Mouse (Mus musculus) forebrain, embryonic 14.5 days (tissue): Measurements from ENCODE around the gene Arhgef9. TPM values are rescaled to one million over a fixed set of nuclear protein-coding genes. Genes with fewer than 3 reads are reported as not detected.

Source experiments
- ATAC-seq: fragments of 200-750 bp; cut with Nextera tagmentation; 2 replicates; pipeline ENCODE4 v1.8.0; 2017; ENCODE audit warnings: mild to moderate bottlenecking, moderate library complexity
- DNase-seq: peaks from one replicate; pipeline ENCODE4 v3.0.0-alpha.2; 2015; ENCODE audit warnings: low spot score
- H3K27ac ChIP-seq: fragments of 300-500 bp; sonication (generic); 2 replicates; pipeline ENCODE4 v1.5.1; 2014; ENCODE audit warnings: low read depth, mild to moderate bottlenecking, control low read depth, low read length, moderate library complexity
- H3K27me3 ChIP-seq: fragments of 300-500 bp; sonication (generic); replicated peaks from 2 replicates; pipeline ENCODE4 v1.6.1; 2014; ENCODE audit warnings: low read length, control low read depth, mixed read lengths; ENCODE audit not compliant: control insufficient read depth, insufficient read depth
- H3K36me3 ChIP-seq: fragments of 300-500 bp; sonication (generic); 2 replicates; pipeline ENCODE4 v1.6.1; 2014; ENCODE audit warnings: low read length, control low read depth; ENCODE audit not compliant: control insufficient read depth, insufficient read depth
- H3K4me1 ChIP-seq: fragments of 300-500 bp; sonication (generic); 2 replicates; pipeline ENCODE4 v1.6.1; 2014; ENCODE audit warnings: antibody characterized with exemption, low read length, control low read depth; ENCODE audit not compliant: control insufficient read depth, insufficient read depth
- H3K4me2 ChIP-seq: fragments of 300-500 bp; sonication (generic); 2 replicates; pipeline ENCODE4 v1.6.1; 2014; ENCODE audit warnings: mild to moderate bottlenecking, control low read depth, low read length
- H3K4me3 ChIP-seq: fragments of 300-500 bp; sonication (generic); 2 replicates; pipeline ENCODE4 v1.5.1; 2014; ENCODE audit warnings: low read depth, low read length, control low read depth
- H3K9ac ChIP-seq: fragments of 300-500 bp; sonication (generic); 2 replicates; pipeline ENCODE4 v1.6.1; 2014; ENCODE audit warnings: mild to moderate bottlenecking, low read length, control low read depth, moderate library complexity
- H3K9me3 ChIP-seq: fragments of 300-500 bp; sonication (generic); replicated peaks from 2 replicates; pipeline ENCODE4 v1.6.1; 2016; ENCODE audit warnings: low read length, control low read depth, mixed read lengths; ENCODE audit not compliant: control insufficient read depth
- WGBS: fragments of 180-500 bp; shearing (Covaris S2); extraction: QIAGEN DNeasy Blood & Tissue Kit; methylation state at CpG from one replicate; pipeline ENCODE4 v1.1.7; 2014; 5-methylcytosine and 5-hydroxymethylcytosine counted together
- polyA plus RNA-seq: library from polyadenylated mRNA; unstranded; fragments of >200 nt; fragmentation: Nextera tagmentation; extraction: Ambion mirVana; gene quantifications from 2 replicates; pipeline ENCODE4 v1.2.1, GENCODE M21; 2014

Arhgef9 gene
- polyA plus RNA-seq, 1 experiment from 2014 or later: 30.5 TPM

GRCm38 (mm10) chrX:95156833-95157386, 39.7 kb downstream of the Arhgef9 start:
- Histone ChIP-seq H3K4me3 (no peak overlapping the region), H3K27ac (no peak overlapping the region), H3K27me3 (no peaks in the 10 kb centered on the region), H3K9ac (no peak overlapping the region), H3K4me2 (no peak overlapping the region), H3K9me3 (no peaks in the 10 kb centered on the region), H3K4me1 (no peaks in the 10 kb centered on the region; the same call in 1 of the 2 replicates), H3K36me3 (no peaks in the 10 kb centered on the region)
- 51% methylated on average over 9 of the region's 9 CpGs for WGBS
- ATAC-seq (no peak), DNase-seq (no peak)

GRCm38 (mm10) chrX:95138636-95139035, 58.0 kb downstream of the Arhgef9 start:
- ATAC-seq (no peak), DNase-seq (no peak)
- no peak overlapping the region for H3K9ac ChIP-seq
- no peaks in the 10 kb centered on the region for H3K36me3 ChIP-seq
- no peak overlapping the region for H3K4me2 ChIP-seq
- H3K4me1 ChIP-seq: no peaks in the 10 kb centered on the region
- H3K9me3 ChIP-seq: no peaks in the 10 kb centered on the region
- H3K27ac ChIP-seq: no peak overlapping the region
- H3K4me3 ChIP-seq: no peak overlapping the region
- no peaks in the 10 kb centered on the region for H3K27me3 ChIP-seq
- WGBS: 80% methylated on average over 4 of the region's 4 CpGs

DNA sequence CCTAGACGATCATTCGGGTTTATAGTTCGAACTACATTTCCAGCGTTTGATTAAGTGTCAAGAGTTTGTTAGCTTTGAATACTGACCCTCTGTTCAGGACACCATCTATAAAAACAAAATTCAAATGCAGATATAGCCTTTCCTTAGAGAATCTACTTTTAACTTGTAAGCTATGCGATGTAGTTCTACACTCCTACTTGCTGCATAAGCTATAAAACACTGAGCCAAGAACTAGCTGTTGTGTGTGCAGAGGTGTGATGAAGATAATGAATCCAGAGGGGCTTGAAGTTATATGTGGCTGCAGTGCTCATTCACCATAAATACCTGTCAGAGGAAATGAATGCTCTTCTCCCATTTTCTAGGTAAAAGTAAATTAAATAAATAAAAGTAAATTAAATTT, 63.2 kb downstream of the Arhgef9 start:
- H3K27me3 ChIP-seq: no peaks in the 10 kb centered on the region
- no peak for DNase-seq
- ATAC-seq: no peak
- no peak overlapping the region for H3K27ac ChIP-seq
- no peak overlapping the region for H3K4me3 ChIP-seq
- WGBS: 91% methylated on average over 5 of the region's 5 CpGs
- no peaks in the 10 kb centered on the region for H3K36me3 ChIP-seq
- H3K9me3 ChIP-seq: no peaks in the 10 kb centered on the region
- H3K9ac ChIP-seq: no peak overlapping the region
- no peaks in the 10 kb centered on the region for H3K4me1 ChIP-seq
- H3K4me2 ChIP-seq: no peak overlapping the region

DNA sequence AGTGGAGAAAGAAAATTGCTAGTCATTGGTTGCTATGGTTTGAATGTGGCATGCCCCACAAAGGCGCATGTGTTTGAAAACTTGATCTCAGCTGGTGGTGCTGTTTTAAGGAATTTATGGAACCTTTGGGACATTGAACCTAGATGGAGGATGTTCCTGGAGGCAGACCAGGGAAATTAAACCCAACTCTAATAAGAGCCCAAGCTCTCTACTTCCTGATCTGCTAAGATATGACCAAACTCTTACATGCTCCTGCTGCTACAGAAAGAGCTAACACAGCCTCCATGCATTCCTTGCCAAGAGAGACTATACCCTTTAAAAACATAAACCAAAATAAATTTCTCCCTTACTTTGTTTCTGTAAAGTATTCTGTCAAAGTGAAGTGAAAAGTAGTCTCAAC, 63.7 kb downstream of the Arhgef9 start:
- ATAC-seq (no peak), DNase-seq (no peak)
- WGBS: 89% methylated on average over 1 of the region's 1 CpGs

GRCm38 (mm10) chrX:95131783-95132182, 64.9 kb downstream of the Arhgef9 start:
- Histone ChIP-seq H3K9ac (no peak overlapping the region), H3K4me2 (no peak overlapping the region), H3K27me3 (no peaks in the 10 kb centered on the region), H3K4me3 (no peak overlapping the region), H3K9me3 (no peaks in the 10 kb centered on the region), H3K4me1 (no peaks in the 10 kb centered on the region), H3K36me3 (no peaks in the 10 kb centered on the region), H3K27ac (no peak overlapping the region)
- WGBS: 93% methylated on average over 1 of the region's 1 CpGs
- no peak for DNase-seq
- ATAC-seq: no peak

More for the DNA sequence above, 63.7 kb downstream of the Arhgef9 start:
- H3K27me3 ChIP-seq: no peaks in the 10 kb centered on the region
- no peaks in the 10 kb centered on the region for H3K9me3 ChIP-seq
- no peaks in the 10 kb centered on the region for H3K4me1 ChIP-seq
- H3K4me3 ChIP-seq: no peak overlapping the region
- H3K4me2 ChIP-seq: no peak overlapping the region
- no peaks in the 10 kb centered on the region for H3K36me3 ChIP-seq
- H3K9ac ChIP-seq: no peak overlapping the region
- H3K27ac ChIP-seq: no peak overlapping the region

DNA sequence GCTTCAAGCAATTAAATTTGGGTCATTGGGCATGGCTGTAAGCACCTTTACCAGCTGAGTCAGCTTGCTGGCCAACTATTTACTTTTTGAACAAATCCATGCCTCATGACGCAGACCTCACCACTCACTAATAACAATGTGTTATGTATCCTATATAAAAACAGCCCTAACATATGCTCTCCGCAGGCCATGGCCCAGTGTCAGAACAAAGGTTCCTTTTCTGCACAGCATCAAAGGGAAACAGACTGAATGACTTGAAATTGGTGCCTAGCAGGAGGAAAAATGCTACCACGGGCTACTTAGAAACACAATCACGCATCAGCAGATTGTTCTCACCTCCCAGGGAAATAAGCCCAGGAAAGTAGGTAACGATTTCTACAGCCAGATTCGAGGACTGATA, 73.2 kb downstream of the Arhgef9 start:
- no peaks in the 10 kb centered on the region for H3K27me3 ChIP-seq
- no peak overlapping the region for H3K4me3 ChIP-seq
- H3K36me3 ChIP-seq: no peaks in the 10 kb centered on the region
- ATAC-seq: no peak
- H3K9ac ChIP-seq: no peak overlapping the region
- no peak overlapping the region for H3K27ac ChIP-seq
- H3K4me1 ChIP-seq: no peaks in the 10 kb centered on the region
- H3K4me2 ChIP-seq: no peak overlapping the region
- H3K9me3 ChIP-seq: no peaks in the 10 kb centered on the region
- DNase-seq: peak; percentile 11
- 33% methylated on average over 6 of the region's 6 CpGs for WGBS

DNA sequence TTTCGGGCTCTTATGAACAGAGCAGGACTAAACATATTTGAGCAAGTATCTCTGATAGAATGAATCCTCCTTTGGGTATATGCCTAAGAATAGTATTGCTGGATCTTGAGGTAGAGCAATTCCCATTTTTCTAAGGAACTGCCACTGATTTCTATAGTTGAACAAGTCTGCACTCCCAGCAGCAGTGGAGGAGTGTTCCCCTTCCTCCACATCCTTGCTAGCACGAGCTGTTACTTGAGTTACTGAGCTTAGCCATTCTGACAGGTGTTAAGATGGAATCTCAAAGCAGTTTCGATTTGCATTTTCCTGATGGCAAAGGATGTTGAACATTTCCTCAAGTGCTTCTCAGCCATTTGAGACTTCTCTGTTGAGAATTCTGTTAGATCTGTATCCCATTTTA, 92.3 kb downstream of the Arhgef9 start:
- Histone ChIP-seq H3K27ac (no peak overlapping the region), H3K4me2 (no peak overlapping the region), H3K4me1 (no peaks in the 10 kb centered on the region), H3K27me3 (no peaks in the 10 kb centered on the region), H3K9me3 (no peaks in the 10 kb centered on the region), H3K9ac (no peak overlapping the region), H3K36me3 (no peaks in the 10 kb centered on the region), H3K4me3 (no peak overlapping the region)
- DNase-seq (no peak), ATAC-seq (no peak)
- WGBS: 85% methylated on average over 3 of the region's 3 CpGs

GRCm38 (mm10) chrX:95087674-95088073, 109.0 kb downstream of the Arhgef9 start:
- no peaks in the 10 kb centered on the region for H3K36me3 ChIP-seq
- no peaks in the 10 kb centered on the region for H3K4me1 ChIP-seq
- ATAC-seq (no peak), DNase-seq (no peak)
- no peak overlapping the region for H3K4me2 ChIP-seq
- H3K27me3 ChIP-seq: no peaks in the 10 kb centered on the region
- H3K4me3 ChIP-seq: no peak overlapping the region
- H3K9me3 ChIP-seq: no peaks in the 10 kb centered on the region
- no peak overlapping the region for H3K9ac ChIP-seq
- H3K27ac ChIP-seq: no peak overlapping the region
- WGBS: 78% methylated on average over 4 of the region's 4 CpGs

- 90% methylated on average over 9 of the region's 9 CpGs for WGBS
- no peak overlapping the region for H3K4me3 ChIP-seq
- no peaks in the 10 kb centered on the region for H3K36me3 ChIP-seq
- no peak overlapping the region for H3K27ac ChIP-seq
- no peak overlapping the region for H3K9ac ChIP-seq
- no peaks in the 10 kb centered on the region for H3K9me3 ChIP-seq
- ATAC-seq: no peak
- no peaks in the 10 kb centered on the region for H3K27me3 ChIP-seq
- H3K4me2 ChIP-seq: no peak overlapping the region
- H3K4me1 ChIP-seq: no peaks in the 10 kb centered on the region
- no peak for DNase-seq
These were observed 119.5 kb downstream of the Arhgef9 start for GRCm38 (mm10) chrX:95077013-95077699.
